Mouse (Mus musculus) midbrain, postnatal 0 days (tissue): ENCODE results near the gene Olfr449. TPM values are rescaled to one million over a fixed set of nuclear protein-coding genes. Genes with fewer than 3 reads are reported as not detected.

ENCODE experiments used
- ATAC-seq: fragments of 200-750 bp; cut with Nextera tagmentation; 2 replicates; pipeline ENCODE4 v1.8.0; 2017; ENCODE audit warnings: moderate number of reproducible peaks, mild to moderate bottlenecking, moderate TSS enrichment, moderate library complexity; ENCODE audit not compliant: low FRiP score
- DNase-seq: peaks from one replicate; pipeline ENCODE4 v3.0.0-alpha.2; 2015; ENCODE audit warnings: low spot score
- H3K27ac ChIP-seq: fragments of 300-500 bp; sonication (generic); 2 replicates; pipeline ENCODE4 v1.5.1; 2014; ENCODE audit warnings: low read depth, mild to moderate bottlenecking, low read length, mixed read lengths
- H3K27me3 ChIP-seq: fragments of 300-500 bp; sonication (generic); 2 replicates; pipeline ENCODE4 v1.6.1; 2014; ENCODE audit warnings: low read length, control low read depth, mixed read lengths; ENCODE audit not compliant: insufficient read depth
- H3K36me3 ChIP-seq: fragments of 300-500 bp; sonication (generic); 2 replicates; pipeline ENCODE4 v1.6.1; 2014; ENCODE audit warnings: low read length, control low read depth, mixed read lengths; ENCODE audit not compliant: insufficient read depth
- H3K4me1 ChIP-seq: fragments of 300-500 bp; sonication (generic); 2 replicates; pipeline ENCODE4 v1.6.1; 2014; ENCODE audit warnings: mild to moderate bottlenecking, control low read depth, antibody characterized with exemption, low read length, mixed read lengths; ENCODE audit not compliant: insufficient read depth
- H3K4me2 ChIP-seq: fragments of 300-500 bp; sonication (generic); 2 replicates; pipeline ENCODE4 v1.6.1; 2014; ENCODE audit warnings: low read depth, mild to moderate bottlenecking, low read length, mixed read lengths; ENCODE audit not compliant: poor library complexity, severe bottlenecking
- H3K4me3 ChIP-seq: fragments of 300-500 bp; sonication (generic); 2 replicates; pipeline ENCODE4 v1.5.1; 2014; ENCODE audit warnings: low read depth, mild to moderate bottlenecking, low read length, moderate library complexity
- H3K9ac ChIP-seq: fragments of 300-500 bp; sonication (generic); replicated peaks from 2 replicates; pipeline ENCODE4 v1.6.1; 2014; ENCODE audit warnings: mild to moderate bottlenecking, low read length, moderate library complexity, mixed read lengths; ENCODE audit not compliant: poor library complexity, severe bottlenecking
- H3K9me3 ChIP-seq: fragments of 300-500 bp; sonication (generic); 2 replicates; pipeline ENCODE4 v1.6.1; 2016; ENCODE audit warnings: low read length, control low read depth
- CTCF ChIP-seq: IDR thresholded peaks from 2 replicates; pipeline ENCODE4 v1.5.1; 2016; ENCODE audit warnings: antibody characterized with exemption, mild to moderate bottlenecking
- WGBS: fragments of 180-500 bp; shearing (Covaris S2); extraction: QIAGEN DNeasy Blood & Tissue Kit; methylation state at CpG from one replicate; pipeline ENCODE4 v1.1.7; 2014; 5-methylcytosine and 5-hydroxymethylcytosine counted together
- polyA plus RNA-seq: library from polyadenylated mRNA; unstranded; fragments of >200 nt; fragmentation: Nextera tagmentation; extraction: Ambion mirVana; gene quantifications from 2 replicates; pipeline ENCODE4 v1.2.1, GENCODE M21; 2015
- total RNA-seq: library from RNA; depleted of rRNA; stranded (reverse); fragments of >200 nt; gene quantifications from 2 replicates; pipeline ENCODE4 v1.2.3, GENCODE M21; 2014; rRNA removed

The Olfr449 gene
- total RNA-seq (not detected in 2 replicates), polyA plus RNA-seq (not detected in 2 replicates)

DNA sequence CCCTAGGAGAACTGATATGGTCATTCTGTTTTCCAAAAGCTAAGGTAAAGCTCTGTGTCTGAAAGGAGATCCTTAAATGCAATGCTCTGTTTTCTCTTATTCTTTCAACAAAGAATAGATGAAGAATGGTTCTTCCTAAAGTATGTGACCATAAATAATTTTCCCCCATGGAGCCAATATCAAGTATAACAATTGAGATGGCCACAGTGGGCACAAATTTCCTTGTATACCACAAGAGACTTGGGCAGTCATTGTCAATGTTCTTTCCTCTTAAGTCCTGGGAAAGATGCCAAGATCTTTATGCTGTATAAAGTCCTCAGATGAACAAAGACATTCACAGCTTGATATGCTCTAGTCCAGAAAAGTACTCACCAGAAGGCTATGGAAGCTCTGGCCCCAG, at the start of gene Olfr449:
Gene Olfr449 (plus strand): TSS at position 301 of the 400 bp plus-strand sequence.
- Histone ChIP-seq H3K9me3 (no peaks in the 10 kb centered on the region), H3K9ac (no peak within 1 kb of the TSS), H3K27ac (no peak within 1 kb of the TSS), H3K4me1 (no peaks in the 10 kb centered on the region), H3K36me3 (no peaks in the 10 kb centered on the region), H3K27me3 (no peaks in the 10 kb centered on the region), H3K4me3 (no peak within 1 kb of the TSS), H3K4me2 (no peak within 1 kb of the TSS)
- no peak for TF ChIP-seq CTCF
- DNase-seq (no peak), ATAC-seq (no peak)

DNA sequence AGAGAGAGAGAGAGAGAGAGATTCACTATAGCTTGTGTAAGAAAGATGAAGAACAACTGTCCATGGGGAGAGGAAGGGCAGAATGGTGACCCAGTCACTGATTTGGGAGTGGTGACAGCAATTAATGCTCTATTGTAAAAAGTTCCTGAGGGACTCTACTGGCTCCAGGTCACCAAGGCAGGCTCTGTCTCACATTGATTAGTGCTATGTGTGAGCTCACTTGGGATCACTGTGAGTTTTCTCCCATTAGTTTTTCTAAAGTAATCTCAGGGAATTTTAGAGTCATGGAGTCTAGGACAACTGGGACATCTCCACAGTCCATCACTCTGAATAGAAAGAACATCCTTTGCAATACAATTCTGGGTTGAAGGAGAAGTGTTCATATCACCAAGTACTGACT, 49.4 kb upstream of the Olfr449 start, which contains the start of gene Olfr452:
Gene Olfr452 (plus strand): TSS at position 301 of the 400 bp plus-strand sequence.
- Histone ChIP-seq H3K27ac (no peak within 1 kb of the TSS), H3K36me3 (no peaks in the 10 kb centered on the region), H3K4me3 (no peak within 1 kb of the TSS), H3K4me2 (no peak within 1 kb of the TSS), H3K9me3 (no peaks in the 10 kb centered on the region), H3K4me1 (no peaks in the 10 kb centered on the region), H3K9ac (no peak within 1 kb of the TSS), H3K27me3 (no peaks in the 10 kb centered on the region)
- TF ChIP-seq CTCF = no peak
- no peak for ATAC-seq
- DNase-seq = no peak

DNA sequence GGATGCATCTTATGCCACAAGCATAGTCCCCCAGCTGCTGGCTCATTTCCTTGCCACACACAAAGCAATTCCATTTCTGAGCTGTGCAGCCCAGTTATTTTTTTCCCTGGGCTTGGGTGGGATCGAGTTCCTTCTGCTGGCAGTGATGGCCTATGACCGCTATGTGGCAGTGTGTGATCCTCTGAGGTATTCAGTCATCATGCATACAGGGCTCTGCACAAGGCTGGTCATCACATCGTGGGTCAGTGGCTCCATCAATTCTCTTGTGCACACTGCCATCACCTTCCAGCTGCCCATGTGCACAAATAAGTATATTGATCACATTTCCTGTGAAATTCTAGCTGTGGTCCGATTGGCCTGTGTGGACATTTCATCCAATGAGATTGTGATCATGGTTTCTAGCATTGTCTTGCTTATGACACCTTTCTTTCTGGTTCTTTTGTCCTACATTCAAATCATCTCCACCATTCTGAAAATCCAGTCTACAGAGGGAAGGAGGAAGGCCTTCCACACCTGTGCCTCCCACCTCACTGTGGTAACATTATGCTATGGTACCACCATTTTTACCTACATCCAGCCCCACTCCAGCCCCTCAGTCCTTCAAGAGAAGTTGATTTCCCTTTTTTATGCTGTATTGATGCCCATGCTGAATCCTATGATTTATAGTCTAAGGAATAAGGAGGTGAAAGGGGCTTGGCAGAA, 43.8 kb upstream of the Olfr449 start:
- no peak for DNase-seq
- peak; percentile 69 for ATAC-seq
- Histone ChIP-seq H3K4me1 (no peaks in the 10 kb centered on the region), H3K4me2 (peak overlapping the region; percentile 6; the same call in 1 of the 2 replicates), H3K27ac (peak overlapping the region; percentile 68), H3K27me3 (no peaks in the 10 kb centered on the region), H3K4me3 (no peak overlapping the region), H3K36me3 (no peaks in the 10 kb centered on the region), H3K9me3 (no peaks in the 10 kb centered on the region), H3K9ac (no peak overlapping the region)
- 41% methylated on average over 4 of the region's 4 CpGs for WGBS
- peak; percentile 27 for TF ChIP-seq CTCF

DNA sequence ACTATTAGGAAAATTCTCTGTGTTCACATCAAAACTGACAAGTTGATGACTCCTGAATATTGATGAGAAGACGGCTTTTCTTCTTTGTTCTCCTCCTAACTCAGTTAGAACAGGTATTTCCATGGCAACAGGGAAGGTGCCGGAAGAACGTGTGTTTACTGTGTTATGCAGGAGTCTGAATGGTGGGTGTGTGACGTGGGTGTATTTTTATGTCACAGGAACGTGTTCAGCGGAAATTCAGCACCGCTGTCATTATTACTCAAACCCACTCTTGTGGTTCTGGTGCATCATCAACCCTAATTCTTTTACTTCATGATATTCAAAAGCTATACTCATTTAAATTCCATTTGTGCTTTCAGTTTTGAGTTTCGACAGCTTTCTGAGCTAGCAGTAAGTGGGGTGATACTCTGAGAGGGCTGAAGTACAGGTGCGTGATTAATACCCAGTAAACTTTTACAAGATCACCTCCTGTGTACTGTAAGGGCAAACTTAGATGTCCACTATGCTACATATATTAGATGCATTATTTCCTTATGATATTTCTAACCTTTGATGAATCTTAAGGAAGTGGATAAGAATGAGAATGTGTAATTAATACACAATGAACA, 43.1 kb upstream of the Olfr449 start:
- DNase-seq = peak; percentile 50
- ATAC-seq = peak; percentile 91
- WGBS = 49% methylated on average over 9 of the region's 9 CpGs
- TF ChIP-seq CTCF = no peak
- no peaks in the 10 kb centered on the region for H3K27me3 ChIP-seq
- H3K4me2 ChIP-seq = peak overlapping the region; percentile 6; the same call in 1 of the 2 replicates
- no peak overlapping the region for H3K9ac ChIP-seq
- no peak overlapping the region for H3K4me3 ChIP-seq
- H3K4me1 ChIP-seq = no peaks in the 10 kb centered on the region
- no peaks in the 10 kb centered on the region for H3K36me3 ChIP-seq
- peak overlapping the region; percentile 68 for H3K27ac ChIP-seq
- no peaks in the 10 kb centered on the region for H3K9me3 ChIP-seq

DNA sequence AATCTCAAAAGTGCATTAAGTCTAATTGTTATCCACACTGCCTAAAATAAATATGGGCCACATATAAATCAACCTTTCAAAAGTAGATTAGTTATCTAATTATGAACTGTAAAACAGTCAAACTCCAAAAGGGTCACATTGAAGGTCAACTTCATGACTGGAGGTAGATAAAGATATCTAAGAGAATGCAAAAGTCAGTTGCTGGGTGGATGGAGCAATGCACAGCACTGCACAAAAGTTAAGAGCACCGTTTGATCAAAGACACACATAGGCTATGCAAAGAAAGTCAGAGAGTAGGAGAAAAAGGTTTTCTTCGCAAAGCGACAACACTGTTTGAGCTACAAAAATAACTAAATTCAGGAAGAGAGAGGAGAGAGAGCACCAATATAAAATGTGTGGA, 39.2 kb upstream of the Olfr449 start:
- no peak for ATAC-seq
- Histone ChIP-seq H3K27ac (no peak overlapping the region), H3K9ac (no peak overlapping the region), H3K36me3 (no peaks in the 10 kb centered on the region), H3K4me2 (no peak overlapping the region), H3K4me1 (no peaks in the 10 kb centered on the region), H3K4me3 (no peak overlapping the region), H3K9me3 (no peaks in the 10 kb centered on the region), H3K27me3 (no peaks in the 10 kb centered on the region)
- no peak for TF ChIP-seq CTCF
- WGBS = 85% methylated on average over 3 of the region's 3 CpGs
- no peak for DNase-seq

DNA sequence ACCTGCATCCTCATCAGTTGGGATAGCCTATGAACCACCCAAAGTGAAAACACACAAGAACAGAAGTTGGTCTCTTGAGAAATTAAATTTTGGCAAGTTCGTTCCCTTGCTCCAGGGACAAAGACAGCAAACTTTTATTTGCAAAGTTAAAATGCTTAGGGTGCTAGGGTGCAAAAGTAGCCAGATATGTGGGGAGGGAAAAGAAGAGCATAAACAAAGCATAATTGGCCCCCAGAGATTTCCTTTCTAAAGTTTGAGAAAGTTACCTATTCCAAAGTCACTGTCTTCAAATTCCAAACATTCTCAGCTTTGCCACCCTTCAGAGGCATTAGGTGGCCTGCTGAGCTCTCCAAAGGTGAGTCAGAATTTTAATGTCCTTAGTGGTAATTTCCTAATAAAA, 22.5 kb upstream of the Olfr449 start, which contains the start of gene Olfr450:
Gene Olfr450 (plus strand): TSS at position 301 of the 400 bp plus-strand sequence.
- H3K27ac ChIP-seq = no peak within 1 kb of the TSS
- WGBS = 97% methylated on average over 1 of the region's 1 CpGs

More for the DNA sequence above, 22.5 kb upstream of the Olfr449 start, which contains the start of gene Olfr450:
- ATAC-seq = no peak
- Histone ChIP-seq H3K4me1 (no peaks in the 10 kb centered on the region), H3K27me3 (no peaks in the 10 kb centered on the region), H3K4me2 (no peak within 1 kb of the TSS), H3K9me3 (no peaks in the 10 kb centered on the region), H3K9ac (no peak within 1 kb of the TSS), H3K4me3 (no peak within 1 kb of the TSS), H3K36me3 (no peaks in the 10 kb centered on the region)
- no peak for TF ChIP-seq CTCF
- no peak for DNase-seq
